Mouse (Mus musculus): ENCODE results near the gene Taf3. TPM values are rescaled to one million over a fixed set of nuclear protein-coding genes. Genes with fewer than 3 reads are reported as not detected.
A peak's percentile ranks its signal among the peaks of the same experiment; 100 is the strongest.

Taf3 gene
- polyA plus RNA-seq, 2 experiments: 9.2 to 12.4 TPM

DNA sequence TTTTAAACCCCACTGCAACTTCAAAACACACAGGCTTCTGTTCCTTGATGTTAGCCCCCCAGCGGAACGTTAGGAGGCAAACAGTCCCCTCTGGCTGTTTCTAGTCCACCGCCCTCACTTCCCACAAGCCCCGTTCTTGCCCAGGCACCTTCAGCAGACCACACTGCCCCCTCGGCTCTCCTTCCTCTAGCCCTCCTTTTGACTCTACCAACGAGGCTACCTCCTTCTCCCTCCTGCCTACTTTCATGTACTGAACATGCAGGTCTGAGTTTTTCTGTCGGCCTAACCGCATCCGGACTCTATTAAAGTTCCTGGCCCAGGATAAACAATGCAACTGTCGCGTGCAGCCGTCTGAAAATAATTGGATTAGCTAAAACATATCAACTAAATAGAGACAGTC lies 175.7 kb downstream of the Taf3 start:
- Histone ChIP-seq H3K4me2 (replicated peaks; ENCODE audit: low read depth, low read length, severe bottlenecking) (0 out of 2 replicates have a peak overlapping the region, but pooled peaks have one; percentile 14), H3K4me1 (ENCODE audit: control insufficient read depth, insufficient read depth, low read length) (no peaks in the 10 kb centered on the region; the same call in 1 of the 2 replicates), H3K27ac (replicated peaks; ENCODE audit: low read depth, low read length) (no peak overlapping the region), H3K9me3 (ENCODE audit: control insufficient read depth, low read length) (no peaks in the 10 kb centered on the region), H3K27me3 (ENCODE audit: control insufficient read depth, insufficient read depth, low read length) (peaks cover 84% of the 10 kb centered on the region), H3K36me3 (ENCODE audit: control insufficient read depth, insufficient read depth, low read length) (no peaks in the 10 kb centered on the region), H3K9ac (ENCODE audit: low read depth, low read length, severe bottlenecking) (no peak overlapping the region), H3K4me3 (replicated peaks; ENCODE audit: low read length) (no peak overlapping the region)
- TF ChIP-seq POLR2A (IDR thresholded peaks at IDR 0.05; ENCODE audit: borderline replicate concordance, extremely low read depth, insufficient read depth, insufficient read length): no peak
- 6% methylated on average over 12 of the region's 12 CpGs for WGBS
- no peak for DNase-seq (ENCODE audit: low spot score)
- no peak for ATAC-seq (ENCODE audit: low FRiP score, low read depth)

DNA sequence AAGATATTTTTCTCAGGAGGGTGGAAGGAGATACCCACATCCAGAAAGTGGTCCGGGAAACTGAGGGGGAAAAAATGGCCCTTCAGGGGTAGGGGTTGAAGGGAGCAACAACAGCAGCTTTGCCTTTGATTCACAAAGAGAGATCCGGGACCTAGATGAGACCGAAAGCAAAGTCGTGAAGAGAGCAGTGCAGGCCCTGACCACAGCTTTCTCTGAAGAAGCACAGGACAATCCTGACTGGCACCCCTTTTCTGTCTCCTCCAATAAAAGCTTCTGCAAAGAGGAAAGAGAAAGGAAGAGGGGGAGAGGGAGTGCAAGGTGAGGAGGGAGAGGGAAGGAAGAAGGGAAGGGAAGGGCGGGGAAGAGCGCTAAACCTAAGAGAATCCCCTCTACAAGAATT lies 176.6 kb downstream of the Taf3 start:
- Histone ChIP-seq H3K27me3 (ENCODE audit: control insufficient read depth, insufficient read depth, low read length) (peaks cover 75% of the 10 kb centered on the region), H3K36me3 (ENCODE audit: control insufficient read depth, insufficient read depth, low read length) (no peaks in the 10 kb centered on the region), H3K4me2 (replicated peaks; ENCODE audit: low read depth, low read length, severe bottlenecking) (no peak overlapping the region), H3K9me3 (ENCODE audit: control insufficient read depth, low read length) (no peaks in the 10 kb centered on the region), H3K4me3 (replicated peaks; ENCODE audit: low read length) (no peak overlapping the region), H3K9ac (ENCODE audit: low read depth, low read length, severe bottlenecking) (no peak overlapping the region), H3K4me1 (ENCODE audit: control insufficient read depth, insufficient read depth, low read length) (no peaks in the 10 kb centered on the region; the same call in 1 of the 2 replicates), H3K27ac (replicated peaks; ENCODE audit: low read depth, low read length) (no peak overlapping the region)
- 32% methylated on average over 6 of the region's 6 CpGs for WGBS
- no peak for ATAC-seq (ENCODE audit: low FRiP score, low read depth)
- TF ChIP-seq POLR2A (IDR thresholded peaks at IDR 0.05; ENCODE audit: borderline replicate concordance, extremely low read depth, insufficient read depth, insufficient read length): no peak
- DNase-seq (ENCODE audit: low spot score): no peak

DNA sequence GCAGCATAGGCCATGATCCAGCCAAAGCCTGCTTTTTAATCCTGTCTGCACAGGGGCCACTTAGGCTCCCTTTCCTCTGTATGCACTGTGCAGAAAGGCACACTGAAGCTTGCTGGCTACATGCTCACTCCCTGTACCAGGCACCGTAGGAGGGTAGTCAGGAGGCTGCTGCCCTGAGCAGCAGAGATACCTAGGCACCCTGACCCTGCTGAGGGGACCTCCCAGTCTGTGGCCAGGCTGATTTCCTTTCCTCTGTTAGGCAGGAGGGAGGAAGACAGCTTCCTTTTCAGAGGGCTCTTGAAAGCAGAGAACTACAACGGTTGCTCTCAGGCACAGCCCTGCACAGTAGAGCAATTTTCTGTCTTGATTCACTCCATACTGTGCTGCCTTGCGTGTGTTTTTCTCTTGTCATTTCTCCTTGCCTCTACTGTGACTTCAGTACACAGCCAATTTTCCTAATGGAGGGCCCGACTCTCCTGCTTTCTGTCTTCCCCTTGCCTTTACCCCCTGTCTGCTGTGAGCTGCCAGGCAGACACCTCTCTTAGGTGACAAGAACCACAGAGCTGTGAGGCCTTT lies 177.2 kb downstream of the Taf3 start:
- Histone ChIP-seq H3K9ac (ENCODE audit: low read depth, low read length, severe bottlenecking) (no peak overlapping the region), H3K4me1 (ENCODE audit: control insufficient read depth, insufficient read depth, low read length) (no peaks in the 10 kb centered on the region; the same call in 1 of the 2 replicates), H3K4me3 (replicated peaks; ENCODE audit: low read length) (no peak overlapping the region), H3K4me2 (replicated peaks; ENCODE audit: low read depth, low read length, severe bottlenecking) (no peak overlapping the region), H3K27ac (replicated peaks; ENCODE audit: low read depth, low read length) (no peak overlapping the region), H3K27me3 (ENCODE audit: control insufficient read depth, insufficient read depth, low read length) (peaks cover 71% of the 10 kb centered on the region), H3K36me3 (ENCODE audit: control insufficient read depth, insufficient read depth, low read length) (no peaks in the 10 kb centered on the region), H3K9me3 (ENCODE audit: control insufficient read depth, low read length) (no peaks in the 10 kb centered on the region)
- DNase-seq (ENCODE audit: low spot score) (no peak), ATAC-seq (ENCODE audit: low FRiP score, low read depth) (no peak)
- 32% methylated on average over 4 of the region's 4 CpGs for WGBS
- no peak for TF ChIP-seq POLR2A (IDR thresholded peaks at IDR 0.05; ENCODE audit: borderline replicate concordance, extremely low read depth, insufficient read depth, insufficient read length)

DNA sequence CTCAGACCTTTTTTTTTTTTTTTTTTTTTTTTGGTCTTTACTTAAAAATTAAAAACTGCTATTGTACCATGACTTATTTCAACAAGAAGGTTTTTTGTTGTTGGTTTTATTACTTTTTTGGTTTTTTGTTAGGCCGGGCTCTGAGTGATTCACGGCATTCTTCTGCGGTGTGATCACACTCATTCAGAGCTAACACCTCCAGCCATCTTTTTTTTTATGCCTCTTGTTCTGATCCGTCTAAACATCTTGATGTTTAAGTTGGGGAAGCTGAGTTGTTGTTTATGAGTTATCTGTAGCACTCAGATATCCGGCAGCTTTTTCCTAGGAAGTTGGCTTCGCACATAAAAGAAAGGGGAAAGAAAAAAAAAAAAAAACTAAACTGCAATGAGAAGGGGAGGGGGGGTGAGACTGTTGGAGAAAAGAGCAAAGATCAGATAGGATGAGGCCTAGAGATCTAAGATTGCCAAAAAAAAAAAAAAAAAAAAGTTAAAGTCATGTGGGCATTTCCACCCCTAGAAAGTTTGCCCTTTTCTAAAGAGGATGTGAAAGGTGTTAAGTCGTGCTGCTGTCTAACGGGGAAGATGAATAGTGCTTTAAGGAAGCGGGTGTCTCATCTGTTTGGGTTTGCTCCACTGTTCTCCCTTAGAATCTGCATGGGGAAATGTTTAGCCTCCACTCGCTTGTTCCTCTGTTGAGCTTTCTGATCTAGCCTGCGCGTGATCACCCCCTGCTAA lies 181.1 kb downstream of the Taf3 start:
- no peaks in the 10 kb centered on the region for H3K36me3 ChIP-seq (ENCODE audit: control insufficient read depth, insufficient read depth, low read length)
- no peaks in the 10 kb centered on the region for H3K4me1 ChIP-seq (ENCODE audit: control insufficient read depth, insufficient read depth, low read length)
- H3K9ac ChIP-seq (ENCODE audit: low read depth, low read length, severe bottlenecking): no peak overlapping the region
- H3K9me3 ChIP-seq (ENCODE audit: control insufficient read depth, low read length): no peaks in the 10 kb centered on the region
- peaks cover 31% of the 10 kb centered on the region; the same call in 1 of the 2 replicates for H3K27me3 ChIP-seq (ENCODE audit: control insufficient read depth, insufficient read depth, low read length)
- 48% methylated on average over 12 of the region's 12 CpGs for WGBS
- DNase-seq (ENCODE audit: low spot score): no peak
- TF ChIP-seq POLR2A (IDR thresholded peaks at IDR 0.05; ENCODE audit: borderline replicate concordance, extremely low read depth, insufficient read depth, insufficient read length): no peak
- no peak overlapping the region for H3K4me3 ChIP-seq (replicated peaks; ENCODE audit: low read length)
- H3K27ac ChIP-seq (replicated peaks; ENCODE audit: low read depth, low read length): no peak overlapping the region
- H3K4me2 ChIP-seq (replicated peaks; ENCODE audit: low read depth, low read length, severe bottlenecking): no peak overlapping the region
- no peak for ATAC-seq (ENCODE audit: low FRiP score, low read depth)

Other genes starting within 250 kb of the Taf3 start
- 0.38 and 0.64 TPM in 2 replicates for gene 4930412O13Rik, start 167.3 kb downstream of the Taf3 start, polyA plus RNA-seq (2012; rRNA removed)
- gene 4930412O13Rik, start 167.3 kb downstream of the Taf3 start, polyA plus RNA-seq (2014; fragmentation: Nextera tagmentation; extraction: Ambion mirVana): not detected in 2 replicates
- gene 9230102O04Rik, start 159.1 kb downstream of the Taf3 start, polyA plus RNA-seq (2012; rRNA removed): not detected in 2 replicates
- not detected in 2 replicates for gene 9230102O04Rik, start 159.1 kb downstream of the Taf3 start, polyA plus RNA-seq (2014; fragmentation: Nextera tagmentation; extraction: Ambion mirVana)
- 6.4 and 6.9 TPM in 2 replicates for gene Gata3, start 158.6 kb downstream of the Taf3 start, polyA plus RNA-seq (2012; rRNA removed)
- 27.0 and 29.4 TPM in 2 replicates for gene Gata3, start 158.6 kb downstream of the Taf3 start, polyA plus RNA-seq (2014; fragmentation: Nextera tagmentation; extraction: Ambion mirVana)
- 320 and 334 TPM in 2 replicates for gene Atp5c1, start 31.9 kb upstream of the Taf3 start, polyA plus RNA-seq (2012; rRNA removed)
- 568 and 578 TPM in 2 replicates for gene Atp5c1, start 31.9 kb upstream of the Taf3 start, polyA plus RNA-seq (2014; fragmentation: Nextera tagmentation; extraction: Ambion mirVana)
- gene Kin, start 32.0 kb upstream of the Taf3 start, polyA plus RNA-seq (2012; rRNA removed): 11.0 and 18.5 TPM in 2 replicates
- 25.3 and 27.4 TPM in 2 replicates for gene Kin, start 32.0 kb upstream of the Taf3 start, polyA plus RNA-seq (2014; fragmentation: Nextera tagmentation; extraction: Ambion mirVana)
- 0.27 and 0.43 TPM in 2 replicates for gene Itih2, start 82.8 kb upstream of the Taf3 start, polyA plus RNA-seq (2012; rRNA removed)
- 0.19 TPM in 1 of 2 replicates, not detected in the other for gene Itih2, start 82.8 kb upstream of the Taf3 start, polyA plus RNA-seq (2014; fragmentation: Nextera tagmentation; extraction: Ambion mirVana)
- gene Itih5, start 105.0 kb upstream of the Taf3 start, polyA plus RNA-seq (2012; rRNA removed): 12.2 and 13.5 TPM in 2 replicates
- gene Itih5, start 105.0 kb upstream of the Taf3 start, polyA plus RNA-seq (2014; fragmentation: Nextera tagmentation; extraction: Ambion mirVana): 14.5 and 15.8 TPM in 2 replicates